Mouse (Mus musculus): ENCODE results near the gene Tbc1d2b. TPM values are rescaled to one million over a fixed set of nuclear protein-coding genes. Genes with fewer than 3 reads are reported as not detected.

The Tbc1d2b gene
- polyA plus RNA-seq, 1 experiment from 2014 or later, result 6.5 TPM

DNA sequence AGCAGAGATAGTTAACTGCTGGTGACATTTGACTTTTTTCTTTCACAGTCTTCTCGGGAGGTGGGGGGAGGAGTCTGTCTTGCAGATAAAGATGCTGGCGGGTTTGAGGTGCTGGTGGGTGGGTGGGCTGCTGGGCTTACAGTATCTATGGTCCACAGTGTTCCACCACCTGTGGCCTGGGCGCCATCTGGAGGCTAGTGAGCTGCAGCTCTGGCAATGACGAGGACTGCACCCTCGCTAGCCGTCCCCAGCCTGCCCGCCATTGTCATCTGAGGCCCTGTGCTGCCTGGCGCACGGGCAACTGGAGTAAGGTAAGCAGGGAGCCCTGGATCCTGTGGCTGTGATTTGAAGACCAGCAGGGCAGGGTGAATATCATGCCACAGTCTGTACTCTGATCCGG is 75.6 kb downstream of the Tbc1d2b start:
- Histone ChIP-seq H3K4me2 (no peak overlapping the region), H3K27ac (no peak overlapping the region), H3K9me3 (no peaks in the 10 kb centered on the region), H3K36me3 (peaks cover 99% of the 10 kb centered on the region), H3K27me3 (no peaks in the 10 kb centered on the region), H3K9ac (no peak overlapping the region), H3K4me1 (replicated peaks) (peaks cover 5% of the 10 kb centered on the region; the same call in 1 of the 2 replicates), H3K4me3 (no peak overlapping the region)
- WGBS, result 84% methylated on average over 10 of the region's 10 CpGs
- ATAC-seq (ENCODE audit: low FRiP score), result no peak

DNA sequence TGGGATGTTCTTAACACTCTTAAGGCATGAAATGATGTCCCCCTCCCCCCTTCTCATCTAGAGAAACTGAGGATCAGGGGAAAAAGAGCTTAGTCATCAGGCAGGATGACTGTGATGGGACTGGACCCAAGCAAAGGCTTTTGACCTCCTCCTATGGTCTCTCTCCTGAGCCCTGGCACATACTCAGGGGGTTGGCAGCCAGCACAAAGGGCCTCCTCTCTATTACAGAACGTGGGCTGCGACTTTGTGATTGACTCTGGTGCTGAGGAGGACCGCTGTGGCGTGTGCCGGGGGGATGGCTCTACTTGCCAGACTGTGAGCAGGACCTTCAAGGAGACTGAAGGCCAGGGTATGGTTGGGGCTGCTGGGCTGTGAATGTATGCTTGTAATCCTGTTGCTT is 81.2 kb downstream of the Tbc1d2b start:
- WGBS, result 81% methylated on average over 5 of the region's 5 CpGs
- Histone ChIP-seq H3K9ac (no peak overlapping the region), H3K4me3 (no peak overlapping the region), H3K4me1 (replicated peaks) (peaks cover 7% of the 10 kb centered on the region; the same call in 1 of the 2 replicates), H3K4me2 (no peak overlapping the region), H3K36me3 (peaks cover 96% of the 10 kb centered on the region), H3K27me3 (no peaks in the 10 kb centered on the region), H3K9me3 (no peaks in the 10 kb centered on the region), H3K27ac (no peak overlapping the region)
- ATAC-seq (ENCODE audit: low FRiP score), result no peak

DNA sequence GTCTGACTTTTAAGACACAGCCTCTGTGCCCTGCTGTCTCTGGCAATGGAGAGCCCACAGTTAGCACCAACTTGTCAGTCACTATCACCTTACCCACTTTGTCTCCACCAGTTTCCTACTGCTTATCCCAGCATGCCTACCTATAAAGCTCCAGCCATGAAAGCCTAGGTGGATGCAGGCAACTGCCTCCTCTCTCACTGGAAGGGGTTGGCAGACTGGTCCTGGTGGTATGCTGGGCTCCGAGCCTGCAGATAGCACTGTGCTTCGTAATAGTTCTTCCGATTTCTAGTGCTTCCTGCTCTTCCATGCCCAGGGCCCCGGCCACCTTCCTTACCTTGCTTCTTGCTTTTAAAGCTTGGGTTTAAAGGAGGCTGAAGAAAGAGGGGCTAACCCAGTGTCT is 81.7 kb downstream of the Tbc1d2b start:
- no peaks in the 10 kb centered on the region for H3K9me3 ChIP-seq
- H3K9ac ChIP-seq, result no peak overlapping the region
- ATAC-seq (ENCODE audit: low FRiP score), result no peak
- no peak overlapping the region for H3K27ac ChIP-seq
- WGBS, result 98% methylated on average over 4 of the region's 4 CpGs
- H3K4me3 ChIP-seq, result no peak overlapping the region
- peaks cover 91% of the 10 kb centered on the region for H3K36me3 ChIP-seq
- peaks cover 12% of the 10 kb centered on the region for H3K4me1 ChIP-seq (replicated peaks)
- H3K4me2 ChIP-seq, result no peak overlapping the region
- no peaks in the 10 kb centered on the region for H3K27me3 ChIP-seq

DNA sequence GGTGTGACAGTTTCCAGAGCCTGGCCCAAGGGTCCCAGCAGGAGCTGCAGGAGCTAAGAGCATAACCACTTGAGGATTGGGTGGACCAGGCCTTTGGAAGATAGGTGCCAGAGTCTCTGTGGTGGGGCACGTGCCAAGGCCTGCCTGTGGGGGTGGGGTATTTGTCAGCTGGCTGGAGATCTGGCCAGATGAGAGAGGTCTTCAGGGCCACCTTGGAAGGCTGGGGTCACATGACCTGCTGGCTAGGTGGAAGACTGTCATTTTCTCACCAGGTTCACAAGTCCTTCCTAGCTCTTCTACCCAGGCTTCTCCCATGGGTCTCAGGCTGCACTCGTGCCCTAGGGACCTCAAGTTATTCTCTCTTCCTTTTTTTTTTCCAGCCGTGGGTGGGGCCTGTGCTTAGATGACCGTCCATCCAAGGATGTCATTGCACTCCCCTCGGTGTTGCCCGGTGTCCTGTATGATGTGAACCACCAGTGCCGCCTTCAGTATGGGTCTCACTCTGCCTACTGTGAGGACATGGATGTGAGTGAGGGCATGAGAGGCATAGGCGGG is 85.2 kb downstream of the Tbc1d2b start:
- Histone ChIP-seq H3K36me3 (peaks cover 81% of the 10 kb centered on the region), H3K4me2 (no peak overlapping the region), H3K4me3 (no peak overlapping the region), H3K9me3 (no peaks in the 10 kb centered on the region), H3K9ac (no peak overlapping the region), H3K27ac (no peak overlapping the region), H3K27me3 (no peaks in the 10 kb centered on the region), H3K4me1 (replicated peaks) (peaks cover 13% of the 10 kb centered on the region)
- ATAC-seq (ENCODE audit: low FRiP score), result no peak
- 95% methylated on average over 8 of the region's 8 CpGs for WGBS

DNA sequence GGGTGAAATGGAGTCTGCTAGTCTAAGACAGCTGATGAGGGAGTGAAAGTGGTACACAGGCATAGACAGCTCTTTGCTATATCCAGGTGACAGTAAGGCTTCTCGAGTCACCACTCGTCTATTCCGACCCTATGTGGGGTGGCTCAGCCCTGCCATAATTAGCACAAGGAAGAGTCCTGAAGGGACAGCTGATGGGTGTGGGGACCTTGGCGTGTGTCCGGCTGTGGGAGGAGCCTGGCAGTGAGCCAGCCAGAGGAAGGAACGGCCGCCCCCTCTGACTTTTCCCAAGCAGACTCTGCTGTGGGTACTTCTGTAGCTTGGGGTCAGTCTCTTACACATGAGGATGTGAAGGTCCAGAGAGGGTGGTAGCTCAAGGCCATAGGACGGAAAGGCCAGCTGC is 86.5 kb downstream of the Tbc1d2b start:
- WGBS, result 54% methylated on average over 8 of the region's 8 CpGs
- 0 out of 2 replicates have a peak, but pooled peaks have one; percentile 18 for ATAC-seq (ENCODE audit: low FRiP score)
- H3K36me3 ChIP-seq, result peaks cover 81% of the 10 kb centered on the region
- H3K4me2 ChIP-seq, result no peak overlapping the region
- no peak overlapping the region for H3K4me3 ChIP-seq
- H3K4me1 ChIP-seq (replicated peaks), result peaks cover 13% of the 10 kb centered on the region
- H3K9ac ChIP-seq, result no peak overlapping the region
- H3K27ac ChIP-seq, result no peak overlapping the region
- H3K9me3 ChIP-seq, result no peaks in the 10 kb centered on the region
- H3K27me3 ChIP-seq, result no peaks in the 10 kb centered on the region

DNA sequence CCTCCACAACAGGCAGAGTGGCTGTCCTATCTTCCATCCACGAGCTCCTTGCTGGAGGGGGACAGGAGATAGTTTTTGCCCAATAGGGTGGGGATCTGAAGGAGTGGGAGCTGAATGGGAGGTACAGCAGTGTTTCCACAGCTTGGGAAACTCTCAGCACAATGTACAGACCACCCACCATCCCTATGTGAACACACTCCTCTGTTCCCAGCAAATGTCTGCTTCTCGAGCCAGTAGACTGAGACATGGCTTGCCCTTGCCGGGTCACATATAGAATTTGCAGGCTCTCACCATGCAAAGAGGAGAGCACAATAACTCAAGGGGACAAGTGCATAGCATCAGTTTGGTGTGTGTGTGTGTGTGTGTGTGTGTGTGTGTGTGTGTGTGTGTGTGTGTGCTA is 87.1 kb downstream of the Tbc1d2b start:
- no peak overlapping the region for H3K9ac ChIP-seq
- H3K4me3 ChIP-seq, result no peak overlapping the region
- H3K4me2 ChIP-seq, result no peak overlapping the region
- no peaks in the 10 kb centered on the region for H3K9me3 ChIP-seq
- no peak overlapping the region for H3K27ac ChIP-seq
- H3K27me3 ChIP-seq, result no peaks in the 10 kb centered on the region
- 77% methylated on average over 3 of the region's 3 CpGs for WGBS
- H3K36me3 ChIP-seq, result peaks cover 81% of the 10 kb centered on the region
- H3K4me1 ChIP-seq (replicated peaks), result peaks cover 8% of the 10 kb centered on the region
- ATAC-seq (ENCODE audit: low FRiP score), result no peak

DNA sequence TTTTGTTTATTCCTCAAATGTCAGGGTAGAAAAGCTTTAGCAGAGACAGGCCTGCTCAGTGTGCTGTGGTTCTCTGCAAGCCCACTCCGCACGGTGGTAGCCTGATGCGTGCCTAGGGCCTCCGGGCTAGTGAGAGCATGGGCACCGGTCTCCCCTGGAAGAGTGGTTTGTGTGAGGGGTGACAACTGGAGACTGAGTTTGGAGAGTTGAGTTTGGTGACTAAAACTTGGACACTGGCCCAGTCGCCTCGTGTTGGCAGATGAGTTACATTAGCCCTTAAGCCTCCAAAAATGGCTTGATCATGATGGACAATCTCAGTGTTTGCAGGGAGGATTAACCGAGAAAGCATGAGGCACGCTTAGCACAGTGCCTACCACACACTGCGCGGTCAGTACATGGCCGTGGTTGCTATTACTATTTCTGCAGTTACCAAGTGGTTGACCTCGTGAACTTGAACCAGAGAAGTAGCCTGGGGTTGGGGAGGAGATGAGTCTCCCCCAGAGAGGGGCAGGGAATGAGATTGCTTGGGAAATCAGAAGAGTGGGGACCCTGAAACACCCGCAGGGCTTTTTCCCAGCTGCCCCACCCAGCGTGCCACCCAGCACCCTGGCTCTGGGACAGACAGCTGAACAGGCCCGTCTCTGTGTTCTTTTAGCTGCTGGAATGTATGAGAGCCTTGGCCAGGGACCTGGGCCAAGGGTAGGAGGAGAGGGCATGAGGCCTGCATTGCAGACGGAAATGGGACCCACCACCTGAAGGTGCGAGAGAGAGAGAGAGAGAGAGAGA is 87.8 kb downstream of the Tbc1d2b start:
- Histone ChIP-seq H3K27me3 (no peaks in the 10 kb centered on the region), H3K36me3 (peaks cover 81% of the 10 kb centered on the region), H3K4me2 (no peak overlapping the region), H3K27ac (no peak overlapping the region), H3K9ac (no peak overlapping the region), H3K4me3 (no peak overlapping the region), H3K9me3 (no peaks in the 10 kb centered on the region), H3K4me1 (replicated peaks) (peaks cover 8% of the 10 kb centered on the region)
- no peak for ATAC-seq (ENCODE audit: low FRiP score)
- 89% methylated on average over 18 of the region's 18 CpGs for WGBS

DNA sequence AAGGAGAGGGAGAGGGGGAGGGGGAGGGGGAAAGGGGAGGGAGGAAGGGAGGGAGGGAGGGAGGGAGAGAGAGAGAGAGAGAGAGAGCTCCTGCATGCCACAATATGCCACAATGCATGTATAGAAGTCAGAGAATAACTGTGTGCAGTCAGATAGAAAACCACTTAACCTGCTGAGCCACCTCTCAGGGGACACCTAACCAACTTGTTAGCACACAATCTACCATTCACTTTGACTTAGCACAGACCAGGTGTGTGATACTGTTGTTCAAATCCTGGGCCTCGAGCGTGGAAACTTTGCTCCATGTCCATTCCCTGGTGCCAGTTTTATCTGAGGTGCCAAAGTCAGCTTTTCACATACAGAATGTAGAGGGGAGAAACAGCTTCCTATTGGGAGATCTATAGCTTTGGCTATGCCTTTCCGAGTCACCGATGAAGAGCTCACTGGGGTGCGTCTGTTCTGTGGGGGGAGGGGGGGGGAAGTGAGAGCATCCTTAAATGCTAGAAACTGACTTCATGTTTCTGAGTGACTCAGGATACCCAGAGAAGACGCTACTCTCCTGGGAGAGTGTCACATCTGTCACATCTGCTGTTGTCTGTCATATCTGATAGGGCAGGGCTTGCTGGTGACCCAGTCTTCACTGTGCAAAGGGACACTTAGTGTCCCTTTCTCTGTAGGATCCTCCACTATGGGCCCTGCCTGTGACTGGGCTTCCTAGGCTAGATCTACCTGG is 88.8 kb downstream of the Tbc1d2b start:
- Histone ChIP-seq H3K36me3 (peaks cover 78% of the 10 kb centered on the region), H3K9ac (no peak overlapping the region), H3K4me1 (replicated peaks) (peaks cover 8% of the 10 kb centered on the region), H3K9me3 (no peaks in the 10 kb centered on the region), H3K27ac (no peak overlapping the region), H3K27me3 (no peaks in the 10 kb centered on the region), H3K4me2 (no peak overlapping the region), H3K4me3 (no peak overlapping the region)
- no peak for ATAC-seq (ENCODE audit: low FRiP score)
- 75% methylated on average over 6 of the region's 6 CpGs for WGBS

DNA sequence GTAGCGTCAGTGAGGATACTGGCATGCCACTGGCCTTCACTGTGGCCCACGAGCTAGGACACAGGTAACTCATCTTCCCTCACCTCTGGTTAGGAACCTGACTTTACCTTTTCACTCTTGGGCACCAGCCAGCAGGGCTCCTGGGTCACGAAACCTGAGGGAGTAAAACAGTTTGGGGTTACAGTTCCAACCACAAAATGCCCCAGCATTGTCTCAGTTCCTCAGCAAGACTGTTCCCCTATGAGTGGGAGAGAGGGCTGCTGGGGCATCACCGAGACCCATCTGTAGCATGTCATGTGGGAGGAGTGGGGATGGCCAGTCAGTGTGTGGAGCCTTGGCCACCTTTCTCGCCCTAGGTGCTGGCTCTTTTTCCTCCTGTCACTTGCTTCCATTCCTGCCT is 91.2 kb downstream of the Tbc1d2b start:
- Histone ChIP-seq H3K4me3 (no peak overlapping the region), H3K9ac (no peak overlapping the region), H3K9me3 (no peaks in the 10 kb centered on the region), H3K27me3 (no peaks in the 10 kb centered on the region), H3K4me2 (no peak overlapping the region), H3K36me3 (peaks cover 79% of the 10 kb centered on the region), H3K4me1 (replicated peaks) (peaks cover 6% of the 10 kb centered on the region), H3K27ac (no peak overlapping the region)
- WGBS, result 95% methylated on average over 5 of the region's 5 CpGs
- ATAC-seq (ENCODE audit: low FRiP score), result no peak

DNA sequence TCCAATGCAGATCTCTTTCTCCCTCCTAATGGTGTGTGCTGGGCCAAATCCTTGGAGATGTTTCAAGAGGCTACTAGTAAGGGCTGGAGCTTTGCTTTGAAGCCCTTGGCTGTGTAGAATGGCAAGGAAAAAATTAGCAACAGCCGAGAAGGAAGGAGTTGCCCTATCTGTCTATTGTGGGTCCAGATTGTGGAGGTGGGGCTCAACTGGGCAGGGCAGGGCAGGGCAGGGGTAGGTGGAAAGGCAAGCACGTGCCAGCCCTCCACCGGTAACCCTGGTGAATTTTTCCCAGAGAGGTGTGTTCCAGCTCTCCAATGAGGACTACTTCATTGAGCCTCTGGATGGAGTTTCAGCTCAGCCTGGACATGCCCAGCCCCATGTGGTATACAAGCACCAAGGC is 97.3 kb downstream of the Tbc1d2b start:
- 94% methylated on average over 3 of the region's 3 CpGs for WGBS
- H3K9ac ChIP-seq, result no peak overlapping the region
- peaks cover 67% of the 10 kb centered on the region for H3K36me3 ChIP-seq
- H3K4me1 ChIP-seq (replicated peaks), result no peaks in the 10 kb centered on the region
- H3K27ac ChIP-seq, result no peak overlapping the region
- H3K4me3 ChIP-seq, result no peak overlapping the region
- H3K27me3 ChIP-seq, result no peaks in the 10 kb centered on the region
- no peak for ATAC-seq (ENCODE audit: low FRiP score)
- H3K9me3 ChIP-seq, result no peaks in the 10 kb centered on the region
- no peak overlapping the region for H3K4me2 ChIP-seq

DNA sequence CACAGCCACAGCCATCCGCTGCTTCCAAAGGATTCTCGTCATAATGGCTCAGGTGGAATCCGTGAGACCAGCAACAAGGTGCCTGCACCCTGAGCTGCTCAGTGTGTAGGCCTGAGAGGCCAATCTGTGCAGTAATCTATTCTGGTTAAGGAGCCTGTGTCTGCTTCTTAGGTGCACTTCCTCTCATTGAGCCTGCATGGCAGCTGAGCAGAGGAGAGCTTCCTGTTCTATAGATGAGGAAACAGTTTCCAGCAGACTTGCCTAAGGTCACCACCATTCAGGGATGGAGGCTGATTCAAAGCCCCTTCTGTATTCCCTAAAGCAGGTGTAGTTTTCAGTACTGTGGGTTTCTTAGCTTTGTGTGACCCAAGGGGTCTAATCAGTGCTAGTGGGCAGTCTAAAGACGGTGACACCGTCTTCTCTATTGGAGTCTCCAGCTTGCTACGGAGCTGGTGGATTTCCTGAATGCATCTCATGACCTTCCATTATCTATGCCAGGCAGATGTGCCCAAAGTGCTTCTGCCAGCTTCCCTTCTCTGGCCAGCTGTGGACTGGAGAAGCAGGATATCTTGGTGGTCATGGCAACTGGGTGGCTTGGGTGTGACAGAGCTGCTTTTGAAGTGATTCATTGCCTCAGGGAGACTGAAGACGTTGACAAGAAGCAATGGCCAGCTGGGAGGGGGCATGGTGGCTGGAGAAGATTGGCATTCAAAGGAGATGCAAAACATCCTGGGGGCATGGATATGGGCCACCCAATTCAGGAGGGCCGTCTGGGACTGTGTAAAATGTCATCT is 97.9 kb downstream of the Tbc1d2b start:
- Histone ChIP-seq H3K4me1 (replicated peaks) (no peaks in the 10 kb centered on the region), H3K9me3 (no peaks in the 10 kb centered on the region), H3K4me2 (no peak overlapping the region), H3K4me3 (no peak overlapping the region), H3K27me3 (no peaks in the 10 kb centered on the region), H3K27ac (no peak overlapping the region), H3K36me3 (peaks cover 61% of the 10 kb centered on the region), H3K9ac (no peak overlapping the region)
- 79% methylated on average over 8 of the region's 8 CpGs for WGBS
- no peak for ATAC-seq (ENCODE audit: low FRiP score)

DNA sequence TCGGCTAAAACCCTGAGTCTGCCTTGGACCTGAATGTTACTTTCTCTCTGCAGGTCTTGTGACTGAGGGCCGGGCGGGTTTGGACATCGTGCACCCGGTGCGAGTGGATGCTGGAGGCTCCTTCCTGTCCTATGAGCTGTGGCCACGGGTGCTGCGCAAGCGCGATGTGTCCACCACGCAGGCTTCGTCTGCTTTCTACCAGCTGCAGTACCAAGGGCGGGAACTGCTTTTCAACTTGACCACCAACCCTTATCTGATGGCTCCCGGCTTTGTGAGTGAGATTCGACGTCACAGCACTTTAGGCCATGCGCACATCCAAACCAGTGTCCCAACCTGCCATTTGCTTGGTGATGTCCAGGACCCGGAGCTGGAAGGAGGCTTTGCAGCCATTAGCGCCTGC is 99.2 kb downstream of the Tbc1d2b start:
- Histone ChIP-seq H3K4me1 (replicated peaks) (peaks cover 4% of the 10 kb centered on the region; the same call in 1 of the 2 replicates), H3K36me3 (peaks cover 51% of the 10 kb centered on the region), H3K4me2 (no peak overlapping the region), H3K27ac (no peak overlapping the region), H3K27me3 (no peaks in the 10 kb centered on the region), H3K9me3 (no peaks in the 10 kb centered on the region), H3K4me3 (no peak overlapping the region), H3K9ac (no peak overlapping the region)
- 98% methylated on average over 19 of the region's 19 CpGs for WGBS
- no peak for ATAC-seq (ENCODE audit: low FRiP score)

All from hindbrain, embryonic 13.5 days (tissue).